Mouse (Mus musculus): ENCODE results near the gene Nck2. TPM values are rescaled to one million over a fixed set of nuclear protein-coding genes. Genes with fewer than 3 reads are reported as not detected.

Nck2 gene
- total RNA-seq, 1 experiment: 20.3 TPM

GRCm38 (mm10) chr1:43446089-43446533 is 1.7 kb downstream of the Nck2 start:
- peak overlapping the region; percentile 85 for H3K9ac ChIP-seq (ENCODE audit: insufficient read depth, low read depth, low read length, poor library complexity, severe bottlenecking)
- TF ChIP-seq HCFC1 (IDR thresholded peaks at IDR 0.05; ENCODE audit: borderline replicate concordance, insufficient read depth, low read length): no peak
- no peak for TF ChIP-seq CHD2 (IDR thresholded peaks at IDR 0.05; ENCODE audit: low read depth, low read length)
- no peak for TF ChIP-seq MAFK (IDR thresholded peaks at IDR 0.05; ENCODE audit: insufficient read depth, low read depth, low read length)
- TF ChIP-seq ZC3H11A (IDR thresholded peaks at IDR 0.05; ENCODE audit: borderline replicate concordance, low read depth, low read length): no peak
- in situ Hi-C loops (cut with MboI; ENCODE audit: low sequenced_read_pairs in 2 of 2, unreplicated experiment in 2 of 2): no loop called here
- peak; percentile 22 for DNase-seq (ENCODE audit: low read depth, low spot score)
- H3K4me1 ChIP-seq (ENCODE audit: control insufficient read depth in 2 of 2, insufficient read depth in 2 of 2, low read length in 2 of 2, poor library complexity in 1 of 2): peaks cover 0 to 2% of the 10 kb centered on the region in 2 experiments; a peak in 1 of 4 replicates
- no peaks in the 10 kb centered on the region for H3K36me3 ChIP-seq (ENCODE audit: control insufficient read depth, insufficient read depth, low read length, poor library complexity, severe bottlenecking)
- H3K4me3 ChIP-seq (ENCODE audit: insufficient read depth in 1 of 2, low read depth in 1 of 2, low read length in 2 of 2, poor library complexity in 1 of 2, severe bottlenecking in 1 of 2): peak overlapping the region; percentile 59 to 94
- no peak overlapping the region for H3K27ac ChIP-seq (ENCODE audit: insufficient read depth, low read depth, low read length, poor library complexity, severe bottlenecking)
- no peaks in the 10 kb centered on the region for H3K9me3 ChIP-seq (ENCODE audit: control insufficient read depth, insufficient read depth, low read depth, low read length)

- DNase-seq (ENCODE audit: low read depth, low spot score): peak; percentile 22
- H3K27ac ChIP-seq (ENCODE audit: insufficient read depth, low read depth, low read length, poor library complexity, severe bottlenecking): no peak overlapping the region
- peak overlapping the region; percentile 59 to 94 for H3K4me3 ChIP-seq (ENCODE audit: insufficient read depth in 1 of 2, low read depth in 1 of 2, low read length in 2 of 2, poor library complexity in 1 of 2, severe bottlenecking in 1 of 2)
- peaks cover 0 to 2% of the 10 kb centered on the region in 2 experiments; a peak in 1 of 4 replicates for H3K4me1 ChIP-seq (ENCODE audit: control insufficient read depth in 2 of 2, insufficient read depth in 2 of 2, low read length in 2 of 2, poor library complexity in 1 of 2)
- no peak for TF ChIP-seq ZC3H11A (IDR thresholded peaks at IDR 0.05; ENCODE audit: borderline replicate concordance, low read depth, low read length)
- TF ChIP-seq MAFK (IDR thresholded peaks at IDR 0.05; ENCODE audit: insufficient read depth, low read depth, low read length): no peak
- TF ChIP-seq ZNF384 (IDR thresholded peaks at IDR 0.05; ENCODE audit: low read depth, low read length): peak; percentile 38; the same call in 1 of the 2 replicates
- TF ChIP-seq CHD2 (IDR thresholded peaks at IDR 0.05; ENCODE audit: low read depth, low read length): no peak
- no peak for TF ChIP-seq HCFC1 (IDR thresholded peaks at IDR 0.05; ENCODE audit: borderline replicate concordance, insufficient read depth, low read length)
- H3K36me3 ChIP-seq (ENCODE audit: control insufficient read depth, insufficient read depth, low read length, poor library complexity, severe bottlenecking): no peaks in the 10 kb centered on the region
- in situ Hi-C loops (cut with MboI; ENCODE audit: low sequenced_read_pairs in 2 of 2, unreplicated experiment in 2 of 2): no loop called here
- no peaks in the 10 kb centered on the region for H3K9me3 ChIP-seq (ENCODE audit: control insufficient read depth, insufficient read depth, low read depth, low read length)
- H3K9ac ChIP-seq (ENCODE audit: insufficient read depth, low read depth, low read length, poor library complexity, severe bottlenecking): peak overlapping the region; percentile 85; the same call in 1 of the 2 replicates
Observed at GRCm38 (mm10) chr1:43446731-43447601, 2.6 kb downstream of the Nck2 start.

- Histone ChIP-seq H3K4me3 (ENCODE audit: insufficient read depth in 1 of 2, low read depth in 1 of 2, low read length in 2 of 2, poor library complexity in 1 of 2, severe bottlenecking in 1 of 2) (no peak overlapping the region), H3K9me3 (ENCODE audit: control insufficient read depth, insufficient read depth, low read depth, low read length) (no peaks in the 10 kb centered on the region), H3K4me1 (ENCODE audit: control insufficient read depth in 2 of 2, insufficient read depth in 2 of 2, low read length in 2 of 2, poor library complexity in 1 of 2) (peaks cover 0 to 2% of the 10 kb centered on the region in 2 experiments; a peak in 1 of 4 replicates), H3K27ac (ENCODE audit: insufficient read depth, low read depth, low read length, poor library complexity, severe bottlenecking) (no peak overlapping the region), H3K36me3 (ENCODE audit: control insufficient read depth, insufficient read depth, low read length, poor library complexity, severe bottlenecking) (no peaks in the 10 kb centered on the region), H3K9ac (ENCODE audit: insufficient read depth, low read depth, low read length, poor library complexity, severe bottlenecking) (no peak overlapping the region)
- DNase-seq (ENCODE audit: low read depth, low spot score): no peak
- in situ Hi-C loops (cut with MboI; ENCODE audit: low sequenced_read_pairs in 2 of 2, unreplicated experiment in 2 of 2): no loop called here
- no peak for TF ChIP-seq ZC3H11A (IDR thresholded peaks at IDR 0.05; ENCODE audit: borderline replicate concordance, low read depth, low read length)
- no peak for TF ChIP-seq ZNF384 (IDR thresholded peaks at IDR 0.05; ENCODE audit: low read depth, low read length)
- no peak for TF ChIP-seq MAFK (IDR thresholded peaks at IDR 0.05; ENCODE audit: insufficient read depth, low read depth, low read length)
- TF ChIP-seq CHD2 (IDR thresholded peaks at IDR 0.05; ENCODE audit: low read depth, low read length): no peak
- no peak for TF ChIP-seq HCFC1 (IDR thresholded peaks at IDR 0.05; ENCODE audit: borderline replicate concordance, insufficient read depth, low read length)
Observed at GRCm38 (mm10) chr1:43447602-43448287, 3.4 kb downstream of the Nck2 start.

- H3K36me3 ChIP-seq (ENCODE audit: control insufficient read depth, insufficient read depth, low read length, poor library complexity, severe bottlenecking): no peaks in the 10 kb centered on the region
- DNase-seq (ENCODE audit: low read depth, low spot score): no peak
- no peaks in the 10 kb centered on the region for H3K9me3 ChIP-seq (ENCODE audit: control insufficient read depth, insufficient read depth, low read depth, low read length)
- peaks cover 0 to 2% of the 10 kb centered on the region in 2 experiments; a peak in 1 of 4 replicates for H3K4me1 ChIP-seq (ENCODE audit: control insufficient read depth in 2 of 2, insufficient read depth in 2 of 2, low read length in 2 of 2, poor library complexity in 1 of 2)
- no peak for TF ChIP-seq CHD2 (IDR thresholded peaks at IDR 0.05; ENCODE audit: low read depth, low read length)
- no peak for TF ChIP-seq ZNF384 (IDR thresholded peaks at IDR 0.05; ENCODE audit: low read depth, low read length)
- no peak for TF ChIP-seq MAFK (IDR thresholded peaks at IDR 0.05; ENCODE audit: insufficient read depth, low read depth, low read length)
- TF ChIP-seq HCFC1 (IDR thresholded peaks at IDR 0.05; ENCODE audit: borderline replicate concordance, insufficient read depth, low read length): no peak
- no peak for TF ChIP-seq ZC3H11A (IDR thresholded peaks at IDR 0.05; ENCODE audit: borderline replicate concordance, low read depth, low read length)
- in situ Hi-C loops (cut with MboI; ENCODE audit: low sequenced_read_pairs in 2 of 2, unreplicated experiment in 2 of 2): no loop called here
- no peak overlapping the region for H3K27ac ChIP-seq (ENCODE audit: insufficient read depth, low read depth, low read length, poor library complexity, severe bottlenecking)
- H3K4me3 ChIP-seq (ENCODE audit: insufficient read depth in 1 of 2, low read depth in 1 of 2, low read length in 2 of 2, poor library complexity in 1 of 2, severe bottlenecking in 1 of 2): no peak overlapping the region
- no peak overlapping the region for H3K9ac ChIP-seq (ENCODE audit: insufficient read depth, low read depth, low read length, poor library complexity, severe bottlenecking)
Observed at GRCm38 (mm10) chr1:43450811-43451210, 6.4 kb downstream of the Nck2 start.
